Mouse (Mus musculus) MEL-GATA-1-ER (cell line): Measurements from ENCODE around the gene Fgf3.

Experiments used
- DNase-seq: peaks from one replicate; pipeline ENCODE4 v3.0.0-alpha.2; 2012; ENCODE audit warnings: low read depth; ENCODE audit errors: extremely low read depth

Gene Fgf3

DNA sequence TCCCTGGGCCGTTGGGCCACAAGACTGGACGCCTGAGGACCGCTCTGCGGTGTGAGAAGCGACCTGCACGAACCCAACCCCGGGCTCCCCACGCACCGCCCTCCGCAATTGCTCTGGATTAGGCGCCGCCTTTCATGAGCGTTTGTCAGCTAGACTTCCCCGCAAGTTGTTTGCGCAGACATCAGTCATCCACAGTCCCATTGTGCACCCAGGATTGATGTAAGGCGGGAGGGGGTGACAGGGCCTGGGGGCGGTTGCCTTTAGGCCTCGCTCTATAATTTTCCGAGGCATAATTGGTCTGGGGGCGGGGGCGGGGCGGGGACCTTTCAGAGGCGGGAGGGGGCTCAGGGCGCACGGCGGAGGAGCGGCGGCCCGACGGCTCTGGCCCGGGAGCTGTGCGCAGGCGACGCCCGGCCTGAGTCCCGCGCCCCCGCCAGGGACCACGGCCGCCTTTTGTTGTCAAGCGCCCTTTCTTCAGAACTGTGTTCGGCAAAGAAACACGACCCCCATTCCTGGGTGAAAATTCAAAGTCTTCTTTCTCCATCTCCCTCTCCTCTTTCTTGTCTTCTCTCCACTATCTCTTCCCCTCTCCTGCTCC is at the start of gene Fgf3:
Gene Fgf3 (plus strand): TSS at position 193 of the 598 bp plus-strand sequence.
- no peak for DNase-seq

DNA sequence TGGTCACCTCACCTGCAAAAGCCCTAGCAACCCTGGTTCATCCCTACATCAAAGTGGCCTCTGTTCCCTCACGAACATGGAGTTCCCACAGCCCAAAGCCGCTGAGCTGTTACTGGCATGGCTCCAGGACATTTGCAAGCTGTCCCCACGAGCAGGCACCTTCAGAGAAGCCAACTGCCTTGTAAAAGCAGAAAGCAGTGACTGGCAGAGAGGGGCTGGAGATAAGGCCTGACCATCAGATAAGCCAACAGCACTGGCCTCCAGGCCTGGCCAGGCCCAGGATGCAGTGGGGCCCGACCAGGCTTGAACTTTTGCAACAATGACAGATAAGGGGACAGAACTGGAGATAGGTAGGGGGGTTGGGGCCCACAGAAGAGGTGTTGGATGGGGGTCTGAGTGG is 49.3 kb upstream of the Fgf3 start:
- DNase-seq = no peak

DNA sequence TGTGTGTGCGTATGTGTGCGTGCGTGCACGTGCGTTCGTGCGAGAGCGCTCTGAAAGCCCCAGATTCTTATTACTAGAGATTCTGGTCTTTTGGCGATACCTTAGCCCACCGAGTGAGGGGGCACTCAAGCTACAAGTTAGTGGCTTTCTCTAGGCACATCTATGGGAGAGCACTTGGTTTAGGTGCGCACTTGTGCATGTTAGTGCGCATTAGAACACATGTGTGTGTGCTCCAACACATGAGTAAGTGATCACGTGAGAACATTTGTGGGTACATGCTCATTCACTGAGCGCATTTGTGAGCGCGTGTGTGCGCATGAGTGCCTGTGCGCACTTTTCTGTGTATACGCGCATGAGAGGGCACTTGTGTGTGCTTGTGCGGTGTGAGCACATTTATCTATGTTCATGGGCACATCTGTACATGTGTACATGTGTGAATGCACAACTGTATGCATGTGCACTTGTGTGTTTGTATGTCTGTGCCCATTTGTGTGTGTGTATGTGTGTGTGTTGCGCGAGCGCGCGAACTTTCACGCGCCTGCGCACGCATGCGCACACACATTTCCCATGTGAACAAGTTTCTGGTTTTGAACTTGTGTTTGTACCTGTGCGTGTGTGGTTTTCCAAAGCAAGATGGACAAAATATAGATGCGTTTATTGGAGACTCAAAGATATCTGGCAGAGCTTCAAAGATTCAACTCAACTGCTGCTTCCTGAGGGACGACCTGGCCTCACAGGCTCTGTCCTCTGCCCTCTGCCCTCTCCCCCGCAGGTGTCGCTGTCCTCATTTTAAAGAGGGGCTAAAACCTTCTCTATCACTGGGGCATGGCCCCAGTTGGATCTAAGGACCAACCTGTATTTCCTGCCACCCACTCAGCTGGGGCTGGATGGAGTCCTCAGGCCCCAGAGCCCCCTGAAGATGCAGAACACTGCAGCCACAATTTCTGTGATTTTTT is 48.0 kb upstream of the Fgf3 start:
- no peak for DNase-seq

- no peak for DNase-seq
Observed at GRCm38 (mm10) chr7:144791426-144791825, 46.5 kb upstream of the Fgf3 start.

DNA sequence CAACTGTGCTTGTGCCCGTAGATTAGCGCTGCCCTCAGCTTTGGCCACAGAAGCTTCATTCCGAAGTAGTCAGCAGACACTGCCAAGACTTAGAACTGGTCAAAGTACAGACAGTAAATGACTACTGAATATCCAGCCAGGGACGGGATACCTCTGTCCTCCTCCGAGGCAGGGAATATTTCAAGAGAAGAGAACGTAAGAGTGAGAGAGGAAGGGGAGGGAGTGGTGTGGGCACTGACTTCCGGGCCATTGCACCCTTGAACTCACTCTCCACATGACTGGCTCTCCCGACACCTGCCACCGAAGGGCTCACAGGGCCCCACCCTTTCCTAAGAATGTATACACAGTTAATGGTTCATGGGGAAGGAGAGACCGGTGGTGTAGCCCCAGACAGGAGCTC is 44.6 kb upstream of the Fgf3 start:
- DNase-seq = no peak

- DNase-seq = no peak
Observed at GRCm38 (mm10) chr7:144795976-144796474, 41.9 kb upstream of the Fgf3 start.

GRCm38 (mm10) chr7:144796986-144797735 is 40.7 kb upstream of the Fgf3 start:
- DNase-seq = no peak

- DNase-seq = no peak
Observed at GRCm38 (mm10) chr7:144798471-144798870, 39.4 kb upstream of the Fgf3 start.

DNA sequence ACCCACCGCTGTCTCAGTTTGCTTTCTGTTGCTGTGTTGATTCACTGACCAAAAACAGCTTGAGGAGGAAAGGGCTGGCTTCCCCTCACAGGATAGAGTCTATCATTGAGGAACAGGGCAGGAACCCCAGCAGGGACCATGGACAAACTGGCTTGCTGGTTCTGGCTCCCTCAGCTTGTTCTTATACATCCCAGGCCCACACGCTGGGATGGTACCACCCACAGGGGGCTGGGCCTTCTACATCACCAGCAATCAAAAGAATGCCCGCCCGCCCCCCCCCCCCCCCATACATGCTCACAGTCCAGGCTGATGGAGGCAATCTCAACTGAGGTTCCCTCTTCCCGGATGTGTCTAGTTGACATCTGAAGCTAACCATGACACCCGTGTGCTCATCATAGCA is 30.8 kb upstream of the Fgf3 start:
- no peak for DNase-seq

GRCm38 (mm10) chr7:144807976-144808577 is 29.8 kb upstream of the Fgf3 start:
- DNase-seq = no peak

- DNase-seq = no peak
Observed at GRCm38 (mm10) chr7:144811521-144811920, 26.4 kb upstream of the Fgf3 start.

GRCm38 (mm10) chr7:144821901-144822300 is 16.0 kb upstream of the Fgf3 start:
- DNase-seq = no peak

DNA sequence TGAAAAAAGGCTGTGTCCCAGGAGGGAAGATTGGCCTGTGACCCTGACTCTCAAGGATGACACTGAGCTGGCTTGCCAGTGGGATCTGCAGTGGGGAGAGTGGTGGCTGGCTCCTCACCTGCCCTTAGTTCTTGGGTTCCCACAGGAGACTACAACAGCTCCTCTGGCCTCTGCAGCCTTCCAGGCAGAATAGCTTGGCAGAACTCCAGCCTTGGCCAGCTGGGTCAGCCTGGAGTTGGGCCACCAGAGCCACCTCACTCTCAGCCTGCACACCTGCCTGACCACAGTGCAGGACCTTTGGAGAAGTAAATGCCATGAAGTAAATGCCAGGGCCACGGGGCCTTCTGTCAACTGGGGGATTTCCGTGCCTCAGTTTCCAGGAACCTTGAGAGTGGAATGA is 13.9 kb upstream of the Fgf3 start:
- no peak for DNase-seq

DNA sequence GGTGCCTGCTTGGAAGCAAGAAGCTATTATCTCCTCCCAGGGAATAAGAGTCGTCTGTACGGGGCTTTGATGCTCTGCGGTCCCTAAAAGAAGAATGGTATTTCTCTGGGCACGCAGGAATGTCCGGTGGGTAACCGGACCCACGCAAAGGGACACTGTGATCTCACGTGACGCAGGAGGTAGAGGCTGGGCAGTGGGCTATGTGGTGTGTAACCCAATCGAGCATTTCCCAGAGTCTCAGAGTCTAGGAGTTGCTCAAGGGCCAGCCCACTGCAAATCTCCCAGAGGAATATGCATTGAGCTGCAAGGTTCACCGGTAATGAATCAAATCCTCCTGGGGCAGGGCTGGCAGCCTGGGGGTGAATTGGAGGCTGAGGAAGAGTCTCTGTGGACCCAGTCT is 9.5 kb upstream of the Fgf3 start:
- DNase-seq = no peak

DNA sequence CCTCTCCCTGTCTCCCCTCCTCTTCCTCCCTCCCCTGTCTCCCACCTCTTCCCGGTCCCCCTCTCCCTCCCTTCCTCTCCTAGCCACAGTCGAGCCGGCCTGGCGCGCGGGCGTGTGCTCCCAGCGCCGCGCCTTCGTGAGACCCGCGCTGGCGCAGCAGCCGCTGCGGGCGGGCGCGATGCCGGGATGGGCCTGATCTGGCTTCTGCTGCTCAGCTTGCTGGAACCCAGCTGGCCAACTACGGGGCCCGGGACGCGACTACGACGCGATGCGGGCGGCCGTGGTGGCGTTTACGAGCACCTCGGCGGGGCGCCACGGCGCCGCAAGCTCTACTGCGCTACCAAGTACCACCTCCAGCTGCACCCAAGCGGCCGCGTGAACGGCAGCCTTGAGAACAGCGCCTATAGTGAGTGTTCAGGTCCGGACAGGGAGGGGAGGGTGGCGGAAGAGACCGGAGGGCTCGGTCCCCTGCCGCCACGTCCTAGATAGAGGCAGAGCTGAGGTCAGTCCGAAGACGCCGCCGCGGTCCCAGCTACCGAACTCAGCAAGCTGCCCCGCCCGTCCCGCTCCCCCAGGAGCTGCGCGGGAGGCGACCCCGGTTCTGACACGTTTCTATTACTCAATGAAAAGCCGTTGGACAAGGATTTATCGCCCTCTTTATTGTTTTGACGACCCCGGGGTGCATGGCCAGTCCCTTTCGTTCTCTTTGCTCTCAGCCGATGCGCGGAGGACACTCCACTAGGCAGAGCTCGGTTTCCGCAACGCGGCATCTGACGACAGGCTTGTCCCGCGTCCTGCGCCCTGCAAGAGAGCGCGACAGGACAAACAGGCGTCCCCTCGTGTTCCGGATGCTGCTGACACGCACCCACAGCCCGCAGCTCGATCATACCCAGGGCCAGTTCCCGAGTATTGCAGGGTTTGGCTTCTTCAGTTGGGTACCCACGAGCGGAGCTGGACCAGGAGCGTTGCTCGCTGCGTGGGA is 930 bp downstream of the Fgf3 start:
- no peak for DNase-seq

- no peak for DNase-seq
Observed at GRCm38 (mm10) chr7:144846158-144846557, 8.3 kb downstream of the Fgf3 start.

DNA sequence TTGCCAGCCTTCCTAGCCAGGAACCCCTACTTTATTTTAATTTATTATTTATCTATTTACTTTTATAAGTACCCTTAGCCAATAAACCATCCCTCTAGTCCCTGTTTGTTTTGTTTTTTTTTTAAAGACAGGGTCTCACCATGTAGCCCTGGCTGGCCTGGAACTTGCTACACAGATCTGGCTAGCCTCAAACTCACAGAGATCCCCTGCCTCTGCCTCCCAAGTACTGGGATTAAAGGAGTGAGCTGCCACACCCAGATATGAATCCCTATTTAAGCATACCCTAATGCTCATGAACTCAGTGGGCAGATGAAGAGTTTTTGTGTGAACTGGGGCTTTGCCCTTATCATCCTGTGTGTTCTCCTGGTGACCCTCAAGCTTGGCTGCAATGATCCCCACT is 9.2 kb downstream of the Fgf3 start, which contains the start of gene Fgf4:
Gene Fgf4 (plus strand): TSS at position 301 of the 400 bp plus-strand sequence.
- no peak for DNase-seq

DNA sequence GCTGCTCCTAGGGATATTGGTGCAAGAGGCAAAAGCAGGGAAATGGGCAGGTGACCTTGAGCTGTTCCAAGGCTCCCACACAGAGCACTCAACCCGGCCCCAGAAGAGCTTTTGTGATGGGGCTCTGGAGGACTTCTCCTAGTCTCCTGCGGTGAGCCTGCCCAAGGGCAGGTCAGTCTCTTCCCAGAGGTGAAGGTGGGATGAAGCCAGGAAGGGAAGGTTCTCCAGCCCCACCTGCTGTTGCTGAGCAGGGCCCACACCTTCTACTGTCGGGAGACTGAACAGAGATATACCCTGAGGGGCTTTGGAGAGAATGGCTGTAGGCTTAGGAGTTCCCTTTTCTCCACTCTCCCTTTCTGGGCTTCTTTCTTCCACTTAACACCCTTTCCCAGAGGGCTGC is 13.4 kb downstream of the Fgf3 start:
- no peak for DNase-seq

DNA sequence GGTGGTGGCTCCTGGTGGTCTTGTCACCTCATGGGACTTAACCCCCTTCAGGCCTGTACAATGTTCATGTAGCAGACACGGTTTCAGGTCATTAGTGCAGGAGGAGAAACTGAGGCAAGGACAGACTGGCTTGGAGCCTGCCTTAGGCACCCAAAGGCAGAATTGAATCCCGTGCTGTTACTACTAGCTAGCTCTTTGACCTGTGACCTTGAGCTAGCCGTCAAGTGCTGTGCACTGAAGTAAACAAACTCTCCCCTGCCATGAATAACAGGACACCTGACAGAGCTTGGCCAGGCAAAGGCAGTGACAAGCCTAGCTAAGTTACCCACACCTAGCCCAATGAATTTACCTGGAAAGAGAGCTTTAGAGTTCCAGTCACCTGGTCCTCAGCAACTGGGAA is 17.1 kb downstream of the Fgf3 start:
- no peak for DNase-seq

DNA sequence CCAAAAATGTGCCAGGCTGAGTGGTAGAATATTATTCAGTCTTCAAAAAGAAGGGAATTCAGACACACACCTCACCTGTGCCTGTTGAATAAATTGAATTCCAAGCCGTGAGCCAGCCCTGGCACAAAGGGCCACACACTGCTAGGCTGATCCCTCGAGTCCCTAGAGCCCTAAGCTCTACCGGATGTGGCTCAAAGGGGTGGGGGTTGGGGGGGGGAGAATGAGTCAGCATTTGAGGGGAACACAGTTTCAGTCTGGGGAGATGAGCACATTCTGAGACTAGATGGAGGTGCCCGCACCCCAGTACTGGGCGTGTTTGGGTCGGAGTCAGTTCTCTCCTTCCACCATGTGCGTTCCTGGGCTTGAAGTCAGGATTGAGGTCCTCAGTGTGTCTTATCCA is 19.3 kb downstream of the Fgf3 start:
- DNase-seq = no peak
